ENCODE assay signal across 8 mouse cellular contexts in genomic region chr11:58199229-58200037, GRCm38 (mm10). TPM values are rescaled to one million over a fixed set of nuclear protein-coding genes. Genes with fewer than 3 reads are reported as not detected.
DNase-seq lines count a peak whose midpoint lies in the region; ATAC-seq and TF ChIP-seq lines count a peak whose summit lies in the region.
"Not testable (repeated sequence)": the region's sequence is repeated elsewhere in the genome, so short reads cannot be mapped to it uniquely, and the experiment has no call there.

Igtp (plus strand) TSS chr11:58199556.
Irgm2 (plus strand) TSS chr11:58199618.

- in situ Hi-C loops in Patski (cut with MboI; ENCODE audit: low pct_unique_long_range_greater_than_20kb), result not testable (repeated sequence)

- not testable (repeated sequence) for TF ChIP-seq CTCF in Patski (IDR thresholded peaks at IDR 0.05)

- DNase-seq in Patski (ENCODE audit: low read depth, low spot score), result not testable (repeated sequence)
- DNase-seq in embryo, embryonic 10.5 days (ENCODE audit: low spot score), result peak; percentile 61
- DNase-seq in gastrocnemius, postnatal 25 days, result peak; percentile 77
- peak; percentile 95 for DNase-seq in induced T-regulatory cell, adult 2 months (ENCODE audit: low read depth)
- peak; percentile 31 to 52 for DNase-seq in left cerebral cortex, postnatal 36 days (ENCODE audit: low spot score in 2 of 2)
- DNase-seq in right cerebral cortex, adult 2 months (ENCODE audit: low spot score in 2 of 2), result peak; percentile 37 to 52
- peak; percentile 77 for DNase-seq in urinary bladder, postnatal 14 days (ENCODE audit: low spot score)

- POLR2A ChIA-PET in Patski (lab: Charles Lee), result not testable (repeated sequence)

- intact Hi-C loops in left cerebral cortex, postnatal 36 days (cut with DNase I), result not testable (repeated sequence)

- CTCF ChIA-PET in Patski (lab: Charles Lee), result not testable (repeated sequence)

- not testable (repeated sequence) for H3K27me3 ChIP-seq in Patski

- ATAC-seq in Patski, result peak; percentile 51
- peak; percentile 99 for ATAC-seq in megakaryocyte-erythroid progenitor cell, adult 5-6 weeks (replicated peaks; ENCODE audit: low FRiP score, low TSS enrichment, poor library complexity, severe bottlenecking)

RNA-seq across cellular contexts. Expression of gene Igtp, which starts in this region (rescaled TPM):
- polyA plus RNA-seq in Patski (2021), result 16.1 TPM
- 1 to 10 TPM; 3.6 to 4.3 TPM for total RNA-seq in gastrocnemius, postnatal 25 days (2021)
- total RNA-seq in left cerebral cortex, postnatal 36 days (2021), result 1 to 10 TPM; 3.6 to 3.8 TPM
- total RNA-seq in megakaryocyte-erythroid progenitor cell, adult 5-6 weeks (2014; fragmentation: Nextera tagmentation), result 12.8 and 15.3 TPM in 2 replicates
- total RNA-seq in megakaryocyte-erythroid progenitor cell, adult 5-6 weeks (2017), result 11.5 and 12.3 TPM in 2 replicates

RNA-seq across cellular contexts. Expression of gene Irgm2, which starts in this region (rescaled TPM):
- 8.3 TPM for polyA plus RNA-seq in Patski (2021)
- 1 to 10 TPM; 6.1 to 9.1 TPM for total RNA-seq in gastrocnemius, postnatal 25 days (2021)
- 1 to 10 TPM; 2.3 to 2.7 TPM for total RNA-seq in left cerebral cortex, postnatal 36 days (2021)
- total RNA-seq in megakaryocyte-erythroid progenitor cell, adult 5-6 weeks (2014; fragmentation: Nextera tagmentation), result 1.2 and 6.1 TPM in 2 replicates
- total RNA-seq in megakaryocyte-erythroid progenitor cell, adult 5-6 weeks (2017), result 2.9 and 3.7 TPM in 2 replicates
